Mouse (Mus musculus) embryonic stem cell, embryonic (primary cell): Measurements from ENCODE around the gene 9230112D13Rik.

ENCODE experiments used
- CTCF ChIA-PET, 4 experiments: fragments of 300-600 bp in 2 of 4; fragments of 350-600 bp in 2 of 4; sonication (Branson Sonifier 250); formaldehyde crosslinking; loops; one replicate each; lab custom pipeline; 2022; ENCODE audit warnings: inconsistent platforms in 2 of 4; lab: Charles Lee
- POLR2A ChIA-PET, 4 experiments: fragments of 300-600 bp in 2 of 4; fragments of 350-600 bp in 2 of 4; sonication (Branson Sonifier 250); formaldehyde crosslinking; loops; one replicate each; lab custom pipeline; 2022; ENCODE audit warnings: antibody characterized with exemption in 4 of 4, inconsistent platforms in 1 of 4; lab: Charles Lee

The 9230112D13Rik gene

DNA sequence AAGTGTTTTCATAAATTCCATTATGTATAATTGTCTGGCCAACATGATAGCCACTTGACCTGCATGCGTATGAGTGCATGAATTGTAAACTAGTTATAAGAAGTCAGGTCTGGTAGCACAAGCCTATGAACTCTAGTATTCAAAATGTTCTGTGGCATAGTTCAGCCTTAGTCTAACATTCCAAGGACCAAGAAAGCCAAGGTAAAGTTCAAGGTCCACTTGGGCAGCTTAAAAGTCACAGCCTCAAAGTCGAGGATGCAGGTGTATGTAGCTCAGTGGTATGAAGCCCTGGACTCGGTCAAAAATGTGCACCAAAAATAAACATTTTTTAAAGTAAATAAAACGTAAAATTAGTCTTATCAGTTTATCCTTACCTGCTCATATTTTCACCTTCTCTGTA lies 10.0 kb downstream of the 9230112D13Rik start:
- POLR2A ChIA-PET, result interaction anchor here in 3 of 4 experiments (0.6 to 1.4 kb wide), 6 partner anchors 8 to 59 kb away, joined by 3 to 6 read pairs (median 4); no protein-coding TSS in a partner anchor
- CTCF ChIA-PET, result no interaction called here

DNA sequence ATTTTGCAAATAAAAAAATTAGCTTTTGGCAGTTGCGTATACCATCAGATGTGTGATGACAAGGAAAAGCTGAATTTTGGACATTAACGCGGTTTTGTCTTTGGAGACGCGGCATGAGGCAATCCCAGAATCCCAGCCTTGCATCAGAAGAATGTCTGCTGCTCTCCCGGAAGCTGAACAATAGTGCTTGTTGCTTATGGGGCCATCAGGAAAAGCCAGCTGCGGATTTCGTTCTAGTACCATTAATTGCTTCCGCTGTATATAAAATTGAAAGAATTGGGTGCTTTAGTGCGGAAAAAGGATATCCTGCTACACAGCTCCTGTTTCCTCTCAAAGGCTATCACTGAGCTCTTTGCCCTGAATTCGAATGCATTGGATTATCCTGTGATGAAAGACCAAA lies 10.7 kb downstream of the 9230112D13Rik start:
- ChIA-PET CTCF (interaction anchor here in 1 of 4 experiments (0.8 kb wide), 1 partner anchor 121 kb away, joined by 3 read pairs; no protein-coding TSS in a partner anchor), POLR2A (interaction anchor here in 3 of 4 experiments (0.8 to 1.4 kb wide), 5 partner anchors 9 to 52 kb away, joined by 3 to 6 read pairs (median 3); partner anchors contain the start of gene Bmpr1a (in 1 of the 3))

DNA sequence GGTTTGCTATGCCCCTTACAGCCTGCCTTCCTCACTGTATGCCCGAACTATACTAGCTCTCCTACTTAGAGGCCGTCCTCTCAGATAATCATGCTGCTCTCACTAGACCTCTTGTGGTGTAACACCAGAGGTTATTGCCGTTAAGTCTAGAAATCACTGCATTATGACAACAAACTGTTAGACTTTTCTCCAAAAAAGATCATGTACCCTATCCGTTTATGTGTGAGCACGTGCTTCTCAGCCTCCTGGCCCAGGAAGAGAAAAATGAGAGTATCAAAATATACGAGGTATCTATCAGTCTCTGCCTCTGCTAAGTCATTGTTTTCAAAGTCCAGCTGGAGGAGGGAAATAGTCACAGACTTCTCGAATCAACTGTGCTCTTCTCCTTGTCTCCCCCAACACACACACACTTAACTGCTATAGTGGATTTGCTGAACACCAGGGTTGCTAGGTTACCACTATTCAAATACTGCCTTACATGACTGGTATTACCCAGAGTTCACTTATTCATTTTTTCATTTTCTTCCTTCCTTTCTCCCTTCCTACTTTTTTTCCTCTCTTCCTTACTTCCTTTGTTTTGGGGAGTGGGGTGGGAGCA lies 13.7 kb downstream of the 9230112D13Rik start:
- POLR2A ChIA-PET, result interaction anchor here in 1 of 4 experiments (1.1 to 1.2 kb wide), 3 partner anchors 13 to 41 kb away, joined by 3 to 4 read pairs (median 4); no protein-coding TSS in a partner anchor
- CTCF ChIA-PET, result no interaction called here

DNA sequence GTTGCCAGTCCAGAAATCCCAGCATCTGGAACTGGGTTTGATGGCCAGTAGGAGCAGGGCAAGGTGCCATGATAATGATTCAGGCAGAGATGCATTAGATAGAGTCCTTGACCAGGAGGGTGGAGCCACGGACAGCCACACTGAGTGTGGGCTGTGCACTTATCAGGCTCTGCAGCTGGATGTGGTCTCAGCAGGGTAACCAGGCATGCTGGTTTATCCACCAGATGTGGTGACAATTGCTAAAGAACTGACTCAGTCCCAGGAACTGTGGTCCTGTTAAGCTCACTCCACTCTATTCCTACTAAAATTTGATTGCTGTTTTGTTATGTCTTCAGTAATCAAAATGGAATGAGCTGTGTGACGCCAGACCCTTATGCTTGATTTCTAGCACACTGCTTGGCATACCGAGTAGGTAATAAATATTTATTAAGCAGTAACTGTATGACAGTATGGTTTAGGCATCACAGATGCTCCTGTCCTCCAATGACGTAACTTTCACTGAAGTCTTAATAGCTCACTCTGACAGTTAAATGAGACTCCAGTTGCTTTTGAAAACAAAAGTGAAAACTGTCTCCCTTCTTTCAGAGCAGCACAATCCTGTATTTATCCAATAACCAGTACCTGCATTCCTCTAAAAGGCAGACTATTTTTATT lies 14.3 kb downstream of the 9230112D13Rik start:
- CTCF ChIA-PET, result no interaction called here
- POLR2A ChIA-PET, result interaction anchor here in 2 of 4 experiments (0.9 to 1.4 kb wide), 5 partner anchors 9 to 41 kb away, joined by 3 to 5 read pairs (median 4); no protein-coding TSS in a partner anchor

DNA sequence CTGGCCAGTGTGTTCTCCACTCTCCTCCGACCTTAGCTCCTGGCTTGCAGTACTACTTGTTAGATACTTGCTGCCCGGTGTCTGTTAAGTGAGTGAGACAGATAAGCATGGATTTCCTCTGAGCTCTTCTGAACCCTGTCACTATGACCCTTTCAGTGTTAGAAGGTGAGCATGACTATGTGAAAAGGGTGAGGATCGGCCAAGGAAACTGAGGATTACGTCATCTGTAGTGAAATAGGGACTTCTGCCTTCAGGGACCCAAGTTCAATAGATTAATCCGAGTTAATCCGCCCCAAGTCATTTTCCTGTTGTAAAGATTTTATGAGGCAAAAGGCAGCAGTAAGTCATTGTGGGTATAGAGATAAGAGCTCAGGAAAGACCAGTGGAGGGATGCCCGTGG lies 17.3 kb downstream of the 9230112D13Rik start:
- ChIA-PET POLR2A (interaction anchor here in 2 of 4 experiments (0.8 to 2.6 kb wide), 8 partner anchors 12 to 47 kb away, joined by 3 to 13 read pairs (median 4); no protein-coding TSS in a partner anchor), CTCF (interaction anchor here in 1 of 4 experiments (1.1 kb wide), 1 partner anchor 59 kb away, joined by 3 read pairs; no protein-coding TSS in a partner anchor)

DNA sequence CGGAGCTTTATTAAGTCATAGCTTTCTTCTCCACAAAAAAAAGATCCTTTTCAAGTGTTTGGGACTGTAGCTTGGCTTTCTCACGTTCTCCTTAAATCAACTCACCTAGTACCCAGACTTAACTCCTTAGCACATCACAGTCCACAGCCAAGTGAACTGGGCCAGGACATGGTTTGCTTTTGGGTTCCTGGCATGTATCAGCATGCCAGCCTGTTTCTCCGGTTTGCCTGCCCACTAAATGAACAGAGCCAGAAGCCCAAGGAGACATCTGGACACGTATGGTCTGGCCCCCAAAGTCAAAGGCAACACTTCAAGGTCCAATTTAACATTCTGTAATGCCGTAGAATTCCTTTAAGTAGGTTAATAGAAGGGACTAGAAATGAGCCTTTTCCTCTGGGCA lies 18.2 kb downstream of the 9230112D13Rik start:
- POLR2A ChIA-PET, result interaction anchor here in 2 of 4 experiments (0.8 to 2.6 kb wide), 12 partner anchors 9 to 97 kb away, joined by 3 to 13 read pairs (median 4); no protein-coding TSS in a partner anchor

DNA sequence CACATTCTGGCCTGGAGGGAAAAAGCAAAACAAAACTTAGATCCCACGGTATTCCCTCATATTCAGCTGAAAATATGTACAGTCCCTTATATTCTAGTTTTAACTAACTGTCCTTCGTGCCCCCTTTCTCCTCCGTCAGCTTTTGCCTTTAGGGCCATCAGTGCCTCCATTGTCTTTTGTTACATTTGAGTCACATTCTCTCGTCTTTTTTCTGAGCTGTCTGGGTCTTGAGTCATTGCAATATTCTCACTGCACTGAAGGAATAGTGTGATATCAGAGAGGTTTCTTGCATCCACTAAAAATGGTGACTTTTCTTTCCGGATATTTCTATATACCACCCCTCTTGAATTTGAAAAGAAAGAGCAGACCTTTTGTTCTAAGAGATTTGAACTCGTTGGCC lies 18.8 kb downstream of the 9230112D13Rik start:
- ChIA-PET CTCF (no interaction called here), POLR2A (interaction anchor here in 2 of 4 experiments (0.8 to 3.8 kb wide), 11 partner anchors 9 to 153 kb away, joined by 3 to 32 read pairs (median 4); no protein-coding TSS in a partner anchor)

More for the DNA sequence above, 18.2 kb downstream of the 9230112D13Rik start:
- CTCF ChIA-PET, result interaction anchor here in 1 of 4 experiments (1.1 kb wide), 1 partner anchor 58 kb away, joined by 3 read pairs; no protein-coding TSS in a partner anchor

DNA sequence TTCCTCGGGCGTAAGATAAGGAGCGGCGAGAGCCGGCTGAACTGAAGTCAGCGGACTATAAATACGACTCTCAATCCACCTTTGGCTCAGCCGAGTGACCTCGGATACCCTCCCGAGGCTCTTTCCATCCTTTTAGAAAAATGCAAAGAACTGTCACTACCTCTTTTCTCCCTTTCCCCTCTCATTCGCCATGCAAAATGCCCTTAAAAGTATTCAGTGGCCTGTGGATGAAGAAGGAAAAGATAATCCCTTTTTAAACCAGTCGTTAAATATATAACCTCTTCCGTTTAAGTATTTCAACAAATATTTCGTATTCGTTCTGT lies 19.3 kb downstream of the 9230112D13Rik start, which contains the start of gene Bmpr1a:
TSS of gene Bmpr1a (minus strand) at position 17 of the 323 bp plus-strand sequence.
- CTCF ChIA-PET, result no interaction called here

DNA sequence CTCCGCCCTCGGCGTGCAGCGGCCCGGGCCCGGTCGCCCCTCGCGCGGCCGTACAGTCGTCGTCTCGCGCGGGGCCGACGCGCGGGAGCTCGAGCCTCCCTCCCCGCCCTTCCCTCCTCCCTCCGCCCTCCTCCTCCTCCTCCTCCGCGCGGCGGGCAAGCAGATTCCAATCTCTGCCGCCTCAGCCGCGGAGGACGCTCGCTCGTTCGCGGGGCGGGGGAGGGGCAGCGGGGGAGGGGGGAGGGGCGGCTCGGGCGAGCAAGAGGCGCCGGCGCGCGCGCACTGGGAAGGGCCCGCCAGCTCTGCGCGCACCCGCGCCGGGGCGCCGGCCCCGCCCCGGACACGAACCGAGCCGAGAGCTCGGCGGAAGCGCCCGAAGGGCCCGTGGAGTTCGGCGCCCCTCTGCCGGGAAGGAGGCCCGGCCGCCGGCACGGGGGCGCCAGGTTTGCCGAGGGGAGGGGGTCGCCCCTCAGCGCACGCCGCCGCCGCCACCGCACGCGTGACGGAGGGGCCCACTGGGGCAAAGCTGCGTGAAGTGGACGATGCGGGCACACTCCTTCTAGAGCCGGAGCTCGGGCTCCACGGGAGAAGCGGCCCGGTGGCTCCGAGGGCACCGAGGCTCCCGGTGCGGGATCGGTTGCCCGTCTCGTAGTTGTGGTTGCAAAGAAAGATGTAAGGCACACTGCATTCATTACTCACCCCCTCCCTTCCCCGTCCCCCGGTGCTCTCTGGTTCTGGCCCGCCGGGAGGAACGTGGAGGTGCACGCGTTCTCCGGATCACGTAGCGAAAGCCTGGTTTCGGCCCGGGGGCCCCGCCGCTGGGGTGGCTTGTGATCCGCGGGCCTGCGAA lies 19.9 kb downstream of the 9230112D13Rik start:
- ChIA-PET POLR2A (interaction anchor here in 3 of 4 experiments (0.6 to 3.8 kb wide), 42 partner anchors 8 to 265 kb away, joined by 3 to 32 read pairs (median 4); no protein-coding TSS in a partner anchor), CTCF (interaction anchor here in 1 of 4 experiments (0.7 kb wide), 1 partner anchor 39 kb away, joined by 3 read pairs; no protein-coding TSS in a partner anchor)

More for the DNA sequence above, 19.3 kb downstream of the 9230112D13Rik start, which contains the start of gene Bmpr1a:
- POLR2A ChIA-PET, result interaction anchor here in 3 of 4 experiments (0.8 to 3.8 kb wide), 28 partner anchors 9 to 179 kb away, joined by 3 to 32 read pairs (median 6); no protein-coding TSS in a partner anchor

DNA sequence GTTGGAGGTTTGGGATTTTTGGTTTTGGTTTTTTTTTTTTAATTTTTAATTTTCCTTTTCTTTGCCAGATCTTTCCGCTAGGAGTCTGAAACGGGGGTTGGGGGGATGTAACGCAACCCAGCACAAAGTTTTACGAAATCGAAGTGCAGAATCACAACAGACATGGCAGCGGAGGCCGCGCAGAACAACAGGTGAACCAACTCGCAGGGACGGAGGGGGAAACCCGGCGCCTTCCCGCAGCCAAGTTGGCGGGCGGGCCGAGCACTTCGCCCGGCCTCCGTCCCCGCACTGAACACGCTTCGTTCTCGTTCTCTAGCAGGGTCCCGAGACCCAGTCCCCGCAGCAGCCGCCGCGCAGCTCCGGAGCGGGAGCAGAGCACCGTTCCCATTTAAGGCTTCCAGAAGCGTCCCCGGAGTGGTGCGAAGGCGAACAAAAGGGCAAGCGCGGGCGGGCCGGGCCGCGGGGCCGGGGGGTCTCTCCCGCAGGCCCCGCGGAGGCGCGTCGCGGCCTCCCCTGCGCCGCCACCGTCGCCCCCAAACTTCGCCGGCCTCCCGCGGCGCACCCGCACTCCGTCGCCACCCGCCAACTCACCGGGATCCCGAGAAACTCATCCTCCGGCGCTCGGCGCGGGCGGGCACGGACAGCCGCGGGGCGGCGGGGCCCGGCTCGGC lies 20.7 kb downstream of the 9230112D13Rik start:
- ChIA-PET CTCF (interaction anchor here in 2 of 4 experiments (0.7 kb wide), 3 partner anchors 12 to 122 kb away, joined by 3 to 5 read pairs (median 3); no protein-coding TSS in a partner anchor), POLR2A (interaction anchor here in 3 of 4 experiments (0.6 to 3.8 kb wide), 45 partner anchors 8 to 266 kb away, joined by 3 to 32 read pairs (median 5); no protein-coding TSS in a partner anchor)

DNA sequence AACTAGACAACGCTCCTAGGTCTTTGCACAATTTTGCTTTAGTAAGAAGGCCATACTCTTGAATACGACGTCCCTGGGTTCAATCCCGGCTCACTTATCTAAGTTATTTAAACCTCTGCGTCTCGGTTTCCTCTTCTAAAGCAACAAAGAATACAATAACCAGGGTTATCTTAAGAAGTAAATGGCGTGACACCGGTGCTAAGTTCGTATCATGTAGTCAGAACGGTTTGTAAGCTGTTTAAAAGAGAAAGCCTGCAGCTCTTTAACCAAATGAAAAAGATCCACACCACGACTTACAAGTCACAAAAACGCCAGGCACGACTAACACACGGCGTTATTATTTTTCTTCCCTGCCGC lies 21.2 kb downstream of the 9230112D13Rik start:
- POLR2A ChIA-PET, result interaction anchor here in 3 of 4 experiments (0.7 to 3.8 kb wide), 21 partner anchors 10 to 142 kb away, joined by 3 to 32 read pairs (median 8); no protein-coding TSS in a partner anchor
- CTCF ChIA-PET, result interaction anchor here in 2 of 4 experiments (0.7 kb wide), 2 partner anchors 12 to 122 kb away, joined by 3 to 5 read pairs; no protein-coding TSS in a partner anchor

DNA sequence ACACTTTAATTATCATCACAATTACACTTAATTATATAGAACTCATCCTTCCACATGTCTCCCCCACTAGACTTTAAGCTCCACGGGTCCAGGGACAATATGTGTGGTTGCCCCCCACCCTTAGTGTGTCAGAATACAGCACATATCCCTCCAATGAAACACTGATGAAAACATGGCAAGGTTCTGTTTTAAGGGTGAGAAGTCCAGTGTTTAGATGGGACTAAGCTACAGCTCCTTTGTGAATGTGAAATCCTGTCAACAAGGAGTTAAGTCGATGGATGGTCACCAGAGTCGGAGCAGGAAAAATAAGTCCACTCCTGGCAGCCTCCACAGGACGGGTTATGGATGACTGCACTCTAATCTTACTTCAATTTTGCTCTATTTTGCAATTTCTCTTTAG lies 22.3 kb downstream of the 9230112D13Rik start:
- ChIA-PET CTCF (interaction anchor here in 2 of 4 experiments (0.6 to 1.1 kb wide), 2 partner anchors 20 to 152 kb away, joined by 3 to 7 read pairs; no protein-coding TSS in a partner anchor), POLR2A (interaction anchor here in 2 of 4 experiments (1.1 to 3.8 kb wide), 9 partner anchors 8 to 141 kb away, joined by 3 to 32 read pairs (median 8); no protein-coding TSS in a partner anchor)

DNA sequence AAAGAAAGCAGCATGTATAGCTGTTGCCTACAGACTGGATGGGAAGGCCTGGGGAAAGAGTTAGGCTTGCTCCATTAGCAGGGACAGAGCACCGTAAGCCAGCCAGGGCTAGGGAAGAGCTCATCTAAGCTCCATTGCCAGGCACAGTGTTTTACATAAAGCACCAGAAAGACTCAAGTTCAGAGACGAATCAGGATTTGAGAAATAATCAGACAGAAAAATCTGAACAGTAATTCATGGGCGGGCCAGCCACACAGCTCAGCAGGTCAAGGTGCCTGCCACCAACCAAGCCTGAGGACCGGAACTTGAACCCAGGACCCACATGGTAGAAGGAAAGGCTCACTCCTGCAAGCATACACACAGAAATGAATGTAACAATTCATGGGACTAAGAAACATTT lies 22.9 kb downstream of the 9230112D13Rik start:
- POLR2A ChIA-PET, result interaction anchor here in 2 of 4 experiments (0.9 to 2.9 kb wide), 7 partner anchors 8 to 50 kb away, joined by 3 to 10 read pairs (median 6); no protein-coding TSS in a partner anchor
- CTCF ChIA-PET, result interaction anchor here in 1 of 4 experiments (1.1 kb wide), 1 partner anchor 20 kb away, joined by 3 read pairs; no protein-coding TSS in a partner anchor

DNA sequence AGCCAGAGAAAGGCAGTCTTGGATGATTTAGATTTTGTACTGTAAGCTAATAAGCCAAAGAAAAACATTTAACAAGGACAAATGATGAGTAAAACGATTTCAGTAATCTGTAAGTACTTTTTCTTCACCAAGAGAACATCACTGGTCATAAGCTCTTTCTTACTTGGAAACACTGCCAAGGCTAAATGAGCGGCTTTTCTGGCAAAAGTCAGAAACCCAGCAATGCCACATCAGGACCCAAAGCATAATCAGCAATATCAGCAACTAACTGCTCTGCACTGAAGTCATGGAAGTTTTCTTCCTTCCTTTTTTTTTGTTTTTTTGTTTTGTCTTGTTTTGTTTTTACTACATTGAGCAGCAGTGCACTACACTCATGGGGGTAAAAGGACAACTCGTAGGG lies 25.3 kb downstream of the 9230112D13Rik start:
- ChIA-PET CTCF (no interaction called here), POLR2A (interaction anchor here in 2 of 4 experiments (1.0 to 1.9 kb wide), 4 partner anchors 19 to 51 kb away, joined by 3 to 8 read pairs (median 4); no protein-coding TSS in a partner anchor)

DNA sequence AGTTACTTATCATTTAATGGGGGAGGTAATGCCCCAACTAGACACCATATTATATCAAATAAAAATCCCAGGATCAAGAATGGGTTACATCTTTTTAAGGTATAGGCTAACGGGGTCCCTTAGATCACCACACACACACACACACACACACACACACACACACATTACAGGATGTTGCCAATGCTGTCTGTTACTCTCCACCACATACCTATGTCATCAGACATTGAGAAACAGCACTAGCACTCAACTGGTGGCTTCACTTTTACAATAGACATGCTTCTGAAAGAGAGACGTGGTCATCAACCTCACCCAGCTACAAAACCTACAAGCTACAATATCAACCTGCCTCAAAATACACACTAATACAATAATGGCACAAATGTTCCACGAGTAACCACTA lies 28.9 kb downstream of the 9230112D13Rik start:
- POLR2A ChIA-PET, result interaction anchor here in 2 of 4 experiments (1.0 to 1.6 kb wide), 6 partner anchors 9 to 51 kb away, joined by 3 to 4 read pairs (median 3); no protein-coding TSS in a partner anchor
- CTCF ChIA-PET, result no interaction called here

DNA sequence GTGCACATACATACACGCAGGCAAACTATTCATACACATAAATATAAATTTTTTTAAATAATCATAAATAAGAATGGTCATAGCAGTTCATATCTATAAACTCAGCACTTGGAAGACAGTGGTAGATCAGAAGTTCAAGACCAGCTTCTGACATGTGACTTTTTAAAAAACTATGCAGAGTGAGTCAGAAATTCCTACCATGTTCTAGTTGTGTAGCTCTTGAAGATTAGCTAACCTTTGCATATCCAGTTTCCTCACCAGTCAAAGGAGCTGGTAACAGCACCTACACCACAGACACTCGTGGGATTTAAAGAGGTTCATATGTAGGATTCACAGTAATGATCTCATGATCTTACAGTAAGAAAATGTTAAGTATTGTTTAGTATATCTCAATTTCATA lies 29.9 kb downstream of the 9230112D13Rik start:
- CTCF ChIA-PET, result interaction anchor here in 2 of 4 experiments (0.6 kb wide), 2 partner anchors 78 to 415 kb away, joined by 4 to 6 read pairs; no protein-coding TSS in a partner anchor
- POLR2A ChIA-PET, result interaction anchor here in 2 of 4 experiments (1.0 to 2.8 kb wide), 7 partner anchors 8 to 48 kb away, joined by 3 to 8 read pairs (median 4); no protein-coding TSS in a partner anchor
